Mouse (Mus musculus) brain, embryonic 14.5 days (tissue): ENCODE results near the gene Myct1.

Experiments
- CTCF ChIP-seq: fragments of 200-500 bp; IDR thresholded peaks from 2 replicates; pipeline ENCODE4 v1.5.1; 2012; ENCODE audit warnings: inconsistent platforms, mild to moderate bottlenecking, moderate library complexity, borderline replicate concordance; ENCODE audit not compliant: insufficient read depth, insufficient read length; ENCODE audit errors: extremely low read depth
- POLR2A ChIP-seq: fragments of 200-500 bp; IDR thresholded peaks from 2 replicates; pipeline ENCODE4 v1.6.1; 2012; ENCODE audit warnings: mild to moderate bottlenecking, inconsistent platforms, borderline replicate concordance; ENCODE audit not compliant: poor library complexity, insufficient read depth, insufficient read length, severe bottlenecking; ENCODE audit errors: extremely low read depth

- TF ChIP-seq CTCF (no peak), POLR2A (no peak)
Measured at GRCm38 (mm10) chr10:5591996-5592395, 1.6 kb upstream of the Myct1 start.
